Mouse (Mus musculus) CH12.LX (cell line): ENCODE measurements around the gene Neurl1a. TPM values are rescaled to one million over a fixed set of nuclear protein-coding genes. Genes with fewer than 3 reads are reported as not detected.

Experiments
- DNase-seq: peaks from one replicate; pipeline ENCODE4 v3.0.0-alpha.2; 2013; ENCODE audit errors: extremely low read depth
- H3K27ac ChIP-seq: 2 replicates; pipeline ENCODE4 v1.5.1; 2012; ENCODE audit warnings: low read depth, mild to moderate bottlenecking, control low read depth, moderate library complexity; ENCODE audit not compliant: insufficient read depth
- H3K27me3 ChIP-seq: replicated peaks from 2 replicates; pipeline ENCODE3; 2012; ENCODE audit warnings: inconsistent platforms
- H3K36me3 ChIP-seq, 2 experiments: replicated peaks in 1 of 2; 2 replicates each; pipeline versions ENCODE3 to v1.6.1; 2012; ENCODE audit warnings: inconsistent platforms in 1 of 2, low read length in 1 of 2, mild to moderate bottlenecking in 1 of 2, mixed read lengths in 1 of 2, moderate library complexity in 1 of 2; ENCODE audit not compliant: control insufficient read depth in 1 of 2, insufficient read depth in 1 of 2
- H3K4me1 ChIP-seq, 2 experiments: 2 replicates each; pipeline ENCODE4 v1.6.1; 2012; ENCODE audit warnings: inconsistent platforms in 1 of 2, moderate library complexity in 1 of 2; ENCODE audit not compliant: insufficient read depth in 2 of 2, control insufficient read depth in 1 of 2
- H3K4me2 ChIP-seq: 2 replicates; pipeline ENCODE4 v1.6.1; 2012; ENCODE audit warnings: low read depth, mild to moderate bottlenecking, control low read depth; ENCODE audit not compliant: poor library complexity, insufficient read depth, severe bottlenecking
- H3K4me3 ChIP-seq, 3 experiments: fragments of 150-350 bp in 1 of 3; sonication (generic) in 1 of 3; replicated peaks in 1 of 3; 2 replicates each; pipeline versions ENCODE3 to v1.5.1; 2011 to 2012; ENCODE audit warnings: low read depth in 2 of 3, low read length in 2 of 3, mild to moderate bottlenecking in 2 of 3, moderate library complexity in 2 of 3, control low read depth in 1 of 3, improper control_type of control experiment in 1 of 3, inconsistent platforms in 1 of 3, mixed read lengths in 1 of 3; ENCODE audit not compliant: poor library complexity in 1 of 3
- H3K79me2 ChIP-seq: replicated peaks from 2 replicates; pipeline ENCODE4 v1.6.1; 2012; ENCODE audit warnings: mild to moderate bottlenecking, moderate library complexity; ENCODE audit not compliant: control insufficient read depth, poor library complexity, insufficient read depth, severe bottlenecking; ENCODE audit errors: extremely low read depth
- H3K9ac ChIP-seq: 2 replicates; pipeline ENCODE4 v1.6.1; 2012; ENCODE audit warnings: low read depth, mild to moderate bottlenecking, control low read depth, moderate library complexity; ENCODE audit not compliant: insufficient read depth
- H3K9me3 ChIP-seq: replicated peaks from 2 replicates; pipeline ENCODE3; 2012; ENCODE audit warnings: low read length, inconsistent platforms, mixed read lengths
- BHLHE40 ChIP-seq: IDR thresholded peaks from 2 replicates; pipeline ENCODE4 v1.6.1; 2011; ENCODE audit warnings: mild to moderate bottlenecking, low read depth, low read length, improper control_type of control experiment
- CHD1 ChIP-seq: IDR thresholded peaks from 2 replicates; pipeline ENCODE4 v1.6.1; 2012; ENCODE audit warnings: low read depth, low read length, improper control_type of control experiment, inconsistent platforms
- CHD2 ChIP-seq: IDR thresholded peaks from 2 replicates; pipeline ENCODE4 v1.6.1; 2011; ENCODE audit warnings: low read length, improper control_type of control experiment
- CTCF ChIP-seq, 2 experiments: IDR thresholded peaks in 1 of 2; conservative IDR thresholded peaks in 1 of 2; 2 replicates each; pipeline ENCODE4 v1.5.1; 2011 to 2012; ENCODE audit warnings: low read depth in 2 of 2, low read length in 2 of 2, improper control_type of control experiment in 1 of 2, inconsistent platforms in 1 of 2, mild to moderate bottlenecking in 1 of 2, moderate library complexity in 1 of 2
- ELF1 ChIP-seq: IDR thresholded peaks from 2 replicates; pipeline ENCODE4 v1.6.1; 2014; ENCODE audit warnings: low read depth, mild to moderate bottlenecking, inconsistent platforms, low read length, improper control_type of control experiment
- EP300 ChIP-seq: IDR thresholded peaks from 2 replicates; pipeline ENCODE4 v1.6.1; 2011; ENCODE audit warnings: low read length, improper control_type of control experiment
- ETS1 ChIP-seq: conservative IDR thresholded peaks from 2 replicates; pipeline ENCODE4 v1.6.1; 2012; ENCODE audit warnings: low read depth, mild to moderate bottlenecking, inconsistent platforms, low read length, improper control_type of control experiment, moderate library complexity
- GABPA ChIP-seq: IDR thresholded peaks from 2 replicates; pipeline ENCODE4 v1.6.1; 2012; ENCODE audit warnings: low read depth, low read length, improper control_type of control experiment, inconsistent platforms; ENCODE audit not compliant: insufficient replicate concordance
- HCFC1 ChIP-seq: IDR thresholded peaks from 2 replicates; pipeline ENCODE4 v1.6.1; 2012; ENCODE audit warnings: low read depth, mild to moderate bottlenecking, inconsistent platforms, low read length, improper control_type of control experiment
- IRF4 ChIP-seq: IDR thresholded peaks from 2 replicates; pipeline ENCODE4 v1.6.1; 2014; ENCODE audit warnings: low read depth, mild to moderate bottlenecking, inconsistent platforms, low read length, improper control_type of control experiment
- JUN ChIP-seq: IDR thresholded peaks from 2 replicates; pipeline ENCODE4 v1.6.1; 2011; ENCODE audit warnings: low read depth, mild to moderate bottlenecking, low read length, improper control_type of control experiment, moderate library complexity; ENCODE audit not compliant: insufficient read depth
- JUND ChIP-seq: conservative IDR thresholded peaks from 2 replicates; pipeline ENCODE4 v1.6.1; 2011; ENCODE audit warnings: low read depth, low read length, improper control_type of control experiment
- MAFK ChIP-seq: IDR thresholded peaks from 2 replicates; pipeline ENCODE4 v1.6.1; 2011; ENCODE audit warnings: low read length, improper control_type of control experiment; ENCODE audit not compliant: insufficient replicate concordance
- MAZ ChIP-seq: IDR thresholded peaks from 2 replicates; pipeline ENCODE4 v1.6.1; 2012; ENCODE audit warnings: low read depth, mild to moderate bottlenecking, inconsistent platforms, low read length, improper control_type of control experiment, moderate library complexity
- MXI1 ChIP-seq: IDR thresholded peaks from 2 replicates; pipeline ENCODE4 v1.6.1; 2011; ENCODE audit warnings: mild to moderate bottlenecking, low read depth, low read length, improper control_type of control experiment
- MYC ChIP-seq: IDR thresholded peaks from 2 replicates; pipeline ENCODE4 v1.6.1; 2011; ENCODE audit warnings: low read depth, mild to moderate bottlenecking, improper control_type of control experiment, low read length
- NELFE ChIP-seq: IDR thresholded peaks from 2 replicates; pipeline ENCODE4 v1.6.1; 2011; ENCODE audit warnings: low read depth, low read length, improper control_type of control experiment
- NRF1 ChIP-seq: IDR thresholded peaks from 2 replicates; pipeline ENCODE4 v1.6.1; 2014; ENCODE audit warnings: low read depth, mild to moderate bottlenecking, inconsistent platforms, low read length, improper control_type of control experiment, moderate library complexity
- POLR2A ChIP-seq: IDR thresholded peaks from 2 replicates; pipeline ENCODE4 v1.6.1; 2011; ENCODE audit warnings: low read depth, mild to moderate bottlenecking, improper control_type of control experiment, low read length
- POLR2AphosphoS2 ChIP-seq: IDR thresholded peaks from 2 replicates; pipeline ENCODE4 v1.6.1; 2011; ENCODE audit warnings: low read depth, low read length, improper control_type of control experiment
- RAD21 ChIP-seq: IDR thresholded peaks from 2 replicates; pipeline ENCODE4 v1.6.1; 2011; ENCODE audit warnings: low read depth, mild to moderate bottlenecking, low read length, improper control_type of control experiment, moderate library complexity
- RCOR1 ChIP-seq: conservative IDR thresholded peaks from 2 replicates; pipeline ENCODE4 v1.6.1; 2012; ENCODE audit warnings: low read depth, mild to moderate bottlenecking, inconsistent platforms, low read length, improper control_type of control experiment
- SMC3 ChIP-seq: IDR thresholded peaks from 2 replicates; pipeline ENCODE4 v1.6.1; 2011; ENCODE audit warnings: low read depth, low read length, improper control_type of control experiment
- TCF12 ChIP-seq: IDR thresholded peaks from 2 replicates; pipeline ENCODE4 v1.6.1; 2014; ENCODE audit warnings: low read depth, mild to moderate bottlenecking, inconsistent platforms, low read length, improper control_type of control experiment
- USF1 ChIP-seq: IDR thresholded peaks from 2 replicates; pipeline ENCODE4 v1.6.1; 2014; ENCODE audit warnings: low read depth, mild to moderate bottlenecking, inconsistent platforms, low read length, improper control_type of control experiment
- USF2 ChIP-seq: conservative IDR thresholded peaks from 2 replicates; pipeline ENCODE4 v1.6.1; 2011; ENCODE audit warnings: low read depth, low read length, improper control_type of control experiment
- ZMIZ1 ChIP-seq: IDR thresholded peaks from 2 replicates; pipeline ENCODE4 v1.6.1; 2012; ENCODE audit warnings: low read depth, mild to moderate bottlenecking, inconsistent platforms, low read length, improper control_type of control experiment
- ZNF384 ChIP-seq: IDR thresholded peaks from 2 replicates; pipeline ENCODE4 v1.6.1; 2012; ENCODE audit warnings: low read depth, low read length, improper control_type of control experiment, inconsistent platforms
- dilution Hi-C: fragments of 300-500 bp; cut with MboI; formaldehyde crosslinking; loops from 2 replicates; pipeline ENCODE4 v1.14.3; 2020; ENCODE audit warnings: low sequenced_read_pairs; ENCODE audit not compliant: extremely low pct_unique_long_range_greater_than_20kb, extremely low pct_ligation_motif_present
- in situ Hi-C: fragments of 300-500 bp; cut with MboI; formaldehyde crosslinking; loops from 3 replicates; pipeline ENCODE4 v1.14.3; 2019; ENCODE audit warnings: low sequenced_read_pairs, low pct_ligation_motif_present, low pct_unique_long_range_greater_than_20kb, mixed read lengths
- polyA plus RNA-seq: library from polyadenylated mRNA; unstranded; fragments of >175 nt; gene quantifications from 2 replicates; pipeline ENCODE4 v1.2.1, GENCODE M21; 2012; ENCODE audit warnings: low read depth; ENCODE audit not compliant: insufficient read length
- total RNA-seq, 2 experiments: library from RNA; depleted of rRNA; stranded (reverse); fragments of 300-350 nt in 1 of 2; fragments of >200 nt in 1 of 2; gene quantifications; 2 replicates each; pipeline ENCODE4 v1.2.3; 2012 to 2014

The Neurl1a gene
- total and polyA plus RNA-seq, 3 experiments = 0.05 to 0.13 TPM; not detected in 1

DNA sequence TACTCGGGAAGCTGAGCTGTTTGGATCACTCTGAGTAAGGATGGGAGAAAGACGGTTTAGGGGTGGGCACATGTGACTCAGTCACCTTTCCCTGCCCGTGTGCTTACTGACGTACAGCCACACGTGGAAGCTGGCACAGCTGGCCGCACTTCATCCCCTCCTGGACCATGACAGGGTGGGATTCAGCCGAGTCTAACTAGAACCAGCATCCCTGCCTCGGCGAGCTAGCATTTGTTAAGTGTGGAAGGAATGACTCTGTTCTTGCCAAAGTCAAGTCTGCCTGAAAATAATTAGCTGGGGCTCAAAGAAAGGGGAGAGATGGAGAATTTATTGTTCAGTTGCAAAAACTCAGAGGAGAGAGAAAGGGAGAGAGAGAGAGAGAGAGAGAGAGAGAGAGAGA lies 91.9 kb downstream of the Neurl1a start (continued):
- TF ChIP-seq MYC (no peak), USF2 (no peak)

DNA sequence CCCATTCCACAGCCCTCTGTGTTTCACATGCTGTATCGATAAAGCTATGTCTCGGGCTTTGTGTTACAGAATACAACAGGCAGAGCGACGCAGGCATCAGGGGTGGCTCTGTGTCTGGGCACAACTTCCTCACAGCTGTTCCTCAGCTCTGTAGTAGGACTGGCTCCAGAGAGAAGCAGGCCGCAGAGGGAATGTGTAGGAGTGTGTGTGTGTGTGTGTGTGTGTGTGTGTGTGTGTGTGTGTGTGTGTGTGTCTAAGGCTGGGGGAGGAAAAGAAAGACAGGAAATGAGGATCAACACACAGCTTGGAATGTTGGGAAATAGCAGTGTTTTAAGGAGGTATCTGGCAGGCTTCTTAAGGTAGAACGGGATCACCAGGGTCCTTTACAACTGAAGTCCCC lies 98.1 kb downstream of the Neurl1a start:
- TF ChIP-seq JUND = no peak
- no peak for TF ChIP-seq HCFC1
- no peak for TF ChIP-seq CTCF (conservative IDR thresholded peaks at IDR 0.05 in 1 of 2, IDR thresholded peaks at IDR 0.05 in 1 of 2; ENCODE audit: low read depth in 2 of 2, low read length in 2 of 2)
- no peak for TF ChIP-seq POLR2A
- no peak for TF ChIP-seq RCOR1
- no peak for TF ChIP-seq ZMIZ1
- no peak for TF ChIP-seq GABPA
- TF ChIP-seq NRF1 = no peak
- no peak for TF ChIP-seq MYC
- TF ChIP-seq ELF1 = no peak
- no peak for TF ChIP-seq RAD21
- no peak for TF ChIP-seq TCF12
- no peak for TF ChIP-seq USF1
- TF ChIP-seq CHD2 = no peak
- no peak for TF ChIP-seq EP300
- no peak for TF ChIP-seq JUN
- no peak for TF ChIP-seq ZNF384
- TF ChIP-seq, all 38 proteins: peak for 0
- no peaks in the 10 kb centered on the region for H3K4me1 ChIP-seq
- in situ Hi-C loops = no loop called here
- no peaks in the 10 kb centered on the region for H3K79me2 ChIP-seq
- no peaks in the 10 kb centered on the region for H3K27me3 ChIP-seq
- H3K9me3 ChIP-seq = no peaks in the 10 kb centered on the region
- no peak overlapping the region for H3K27ac ChIP-seq
- H3K4me3 ChIP-seq = no peak overlapping the region
- H3K9ac ChIP-seq = no peak overlapping the region
- no peak for DNase-seq
- dilution Hi-C loops = no loop called here
- H3K4me2 ChIP-seq = no peak overlapping the region
- H3K36me3 ChIP-seq = peaks cover 4 to 72% of the 10 kb centered on the region in 2 experiments

DNA sequence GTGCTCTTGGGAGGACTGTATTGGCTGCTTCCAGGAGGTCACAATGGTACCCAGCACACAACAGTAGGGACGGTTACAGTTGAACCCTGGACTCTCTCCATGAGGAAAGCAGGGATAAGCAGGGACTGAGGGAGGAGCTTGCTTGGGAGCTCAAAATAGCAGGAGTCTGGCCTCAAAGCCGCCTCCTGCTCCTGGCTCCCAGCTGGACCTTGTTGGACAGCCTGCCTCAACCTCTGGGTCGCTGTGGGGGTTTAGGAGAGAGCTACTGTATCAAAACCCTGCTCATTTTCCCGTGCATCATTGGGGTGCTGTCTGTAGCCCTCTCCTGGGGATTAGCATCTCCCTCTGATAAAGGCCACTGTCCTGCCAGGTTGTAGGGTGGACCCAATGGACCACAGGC lies 100.8 kb downstream of the Neurl1a start:
- Histone ChIP-seq H3K9ac (no peak overlapping the region), H3K36me3 (peaks cover 0 to 69% of the 10 kb centered on the region in 2 experiments), H3K4me3 (no peak overlapping the region), H3K27ac (no peak overlapping the region), H3K4me2 (no peak overlapping the region), H3K79me2 (no peaks in the 10 kb centered on the region), H3K4me1 (no peaks in the 10 kb centered on the region), H3K27me3 (no peaks in the 10 kb centered on the region), H3K9me3 (no peaks in the 10 kb centered on the region)
- dilution Hi-C loops = no loop called here
- no peak for DNase-seq
- in situ Hi-C loops = no loop called here
- TF ChIP-seq IRF4 (no peak), ZNF384 (no peak), MXI1 (no peak), MAFK (no peak), TCF12 (no peak), CHD1 (no peak), ELF1 (no peak), ZMIZ1 (no peak), POLR2AphosphoS2 (no peak), RCOR1 (no peak), BHLHE40 (no peak), MAZ (no peak), SMC3 (no peak), NELFE (no peak), NRF1 (no peak), USF1 (no peak), ETS1 (no peak)
